Mouse (Mus musculus): ENCODE results near the gene Arid2.
"Not testable (repeated sequence)": the region's sequence is repeated elsewhere in the genome, so short reads cannot be mapped to it uniquely, and the experiment has no call there.

Gene Arid2

DNA sequence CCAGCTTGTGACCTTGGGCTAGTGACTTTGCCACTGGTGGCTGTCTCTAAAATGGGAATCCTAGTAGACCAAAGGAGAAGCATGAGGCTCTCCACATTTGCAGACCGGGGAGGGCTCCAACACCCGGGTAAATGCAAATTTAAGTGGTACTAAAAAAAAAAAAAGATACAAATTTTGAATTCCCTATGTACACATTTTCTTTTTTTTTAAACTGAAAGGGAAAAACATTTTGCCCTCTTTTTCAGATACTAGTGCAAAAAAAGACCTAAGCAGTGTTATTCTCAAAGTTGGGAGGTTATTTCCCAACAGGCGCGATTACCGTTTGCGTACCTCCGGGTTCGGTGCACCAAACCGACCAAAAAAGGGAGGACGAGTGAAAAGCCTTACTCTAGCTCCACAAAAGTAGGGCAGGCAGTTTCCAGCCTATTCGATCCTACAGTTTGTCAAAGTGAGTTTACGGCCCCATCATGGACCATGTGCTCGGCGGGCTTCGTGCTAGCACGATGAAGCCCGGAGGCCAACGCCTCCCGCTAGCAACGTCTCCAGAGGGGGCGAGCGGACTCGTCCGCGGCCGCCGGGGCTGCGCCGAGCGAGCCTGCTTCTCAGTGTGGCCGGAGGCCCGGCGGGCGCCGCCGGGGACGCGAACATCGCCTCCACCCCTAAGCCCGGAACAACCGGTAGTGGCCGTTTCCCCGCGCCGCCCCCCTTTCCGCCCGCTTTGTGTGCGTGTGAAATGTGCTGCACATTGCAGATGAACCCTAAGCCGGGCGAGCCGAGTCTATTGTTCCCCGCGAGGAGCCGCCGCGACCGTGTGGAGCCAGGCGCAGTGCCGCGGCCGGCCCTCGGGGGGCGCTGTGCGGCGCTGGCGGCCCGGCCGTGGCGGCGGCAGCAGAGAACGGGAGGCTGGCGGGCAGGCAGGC, 1.0 kb upstream of the Arid2 start:
- peak; percentile 96 for DNase-seq (ENCODE audit: low spot score in 2 of 2)

DNA sequence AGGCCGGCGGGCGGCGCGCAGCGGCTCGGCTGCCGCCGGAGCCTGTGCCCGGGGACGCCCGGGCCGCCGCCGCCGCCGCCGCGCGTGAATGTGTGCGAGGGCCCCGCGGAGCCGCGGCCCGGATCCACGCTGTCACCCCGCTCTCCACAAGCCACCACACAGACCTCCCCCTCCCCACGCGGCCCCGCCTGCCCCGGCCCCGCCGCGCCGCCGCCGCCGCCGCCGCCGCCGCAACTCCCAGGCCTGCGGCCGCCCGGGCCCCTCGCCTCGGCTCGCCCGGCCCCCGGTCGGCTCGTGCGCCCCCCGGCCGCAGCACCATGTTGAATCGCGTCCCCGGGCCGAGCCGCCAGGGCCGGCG, 404 bp upstream of the Arid2 start:
- peak in 1 of 2 experiments; percentile 38 for DNase-seq (ENCODE audit: low spot score in 2 of 2)

DNA sequence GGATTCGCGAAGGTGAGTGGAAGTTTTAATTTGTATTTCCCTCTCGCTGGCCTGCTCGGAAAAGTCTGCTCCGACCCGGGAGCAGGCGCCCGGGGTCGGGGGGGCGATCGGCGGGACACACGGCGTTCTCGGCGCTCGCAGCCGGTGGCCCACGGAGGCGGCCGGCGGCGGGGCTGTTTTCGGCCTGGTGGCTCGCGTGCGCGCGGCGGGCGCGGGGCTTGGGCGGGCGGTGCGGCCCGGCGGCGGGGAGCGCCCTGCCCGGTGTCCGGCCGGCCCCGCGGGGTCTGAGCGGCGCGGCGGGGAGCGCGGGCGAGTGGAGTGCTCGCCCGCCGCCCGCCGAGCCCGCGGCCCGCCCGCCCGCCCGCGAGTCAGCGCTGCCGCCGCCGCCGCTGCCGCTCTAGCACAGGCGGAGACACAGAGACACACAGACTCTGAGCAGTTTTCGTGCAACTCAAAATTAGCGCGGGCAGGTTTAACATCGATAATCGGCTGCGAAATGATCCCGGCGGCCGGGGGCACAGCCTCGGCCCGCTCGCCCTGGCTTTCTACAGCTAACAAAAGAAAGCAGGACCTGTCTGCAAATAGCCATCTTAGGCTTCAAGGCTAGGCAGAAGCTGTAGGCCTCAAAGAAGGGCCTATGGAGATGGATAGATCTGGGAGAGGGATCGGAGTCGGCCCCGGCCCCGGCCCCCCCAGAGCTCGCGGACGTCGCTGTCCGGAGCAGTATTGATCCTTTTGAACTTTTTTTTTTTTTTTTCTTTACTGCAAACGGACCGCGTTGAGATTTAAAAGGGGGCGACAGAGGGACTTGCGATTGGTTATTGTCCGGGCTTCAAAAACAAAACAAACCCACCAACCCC, 888 bp downstream of the Arid2 start:
- peak; percentile 52 to 61 for DNase-seq (ENCODE audit: low spot score in 2 of 2)

DNA sequence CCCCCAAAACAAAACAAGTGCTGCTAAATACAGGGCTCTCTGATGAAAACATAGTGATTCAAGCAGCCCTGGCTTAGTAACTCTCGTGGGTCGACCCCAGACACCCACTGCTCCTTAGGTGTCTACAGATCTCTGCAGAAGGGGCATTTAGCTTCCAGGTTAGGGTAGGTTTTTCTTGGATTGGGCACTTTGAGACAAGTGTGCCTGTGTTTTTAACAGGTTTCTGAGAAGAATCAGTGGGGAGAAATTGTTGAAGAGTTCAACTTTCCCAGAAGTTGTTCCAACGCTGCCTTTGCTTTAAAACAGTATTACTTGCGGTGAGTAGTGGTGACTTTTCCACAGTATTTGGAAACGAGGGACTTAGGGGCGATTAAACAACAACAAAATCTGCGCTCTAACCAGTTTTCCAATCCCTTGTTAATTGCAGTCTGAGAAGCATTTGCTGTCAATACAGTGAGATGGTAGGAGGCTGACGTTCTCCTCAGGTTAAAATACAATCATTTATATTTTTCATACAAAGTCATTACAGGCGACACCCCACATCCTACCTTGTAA, 1.6 kb downstream of the Arid2 start:
- no peak for DNase-seq (ENCODE audit: low spot score in 2 of 2)

DNA sequence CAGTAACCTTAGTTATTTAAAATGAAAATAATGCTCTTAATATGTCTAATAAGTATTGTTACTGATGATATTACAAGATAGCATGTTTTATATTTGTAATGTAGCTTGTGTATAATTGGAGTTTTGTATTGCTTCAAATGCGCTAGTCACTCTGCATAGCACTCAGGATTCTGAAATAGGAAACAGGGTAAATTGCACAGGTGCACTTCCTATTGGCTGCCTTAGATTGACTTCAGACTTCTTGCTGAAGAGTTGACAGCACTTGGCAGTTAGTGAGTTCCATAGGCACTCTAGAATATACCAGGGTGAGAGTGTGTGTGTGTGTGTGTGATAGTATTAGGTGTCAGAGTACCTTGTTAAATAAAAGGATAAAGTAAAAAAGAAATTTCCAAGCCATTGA, 2.7 kb downstream of the Arid2 start:
- DNase-seq (ENCODE audit: low spot score in 2 of 2), result no peak

DNA sequence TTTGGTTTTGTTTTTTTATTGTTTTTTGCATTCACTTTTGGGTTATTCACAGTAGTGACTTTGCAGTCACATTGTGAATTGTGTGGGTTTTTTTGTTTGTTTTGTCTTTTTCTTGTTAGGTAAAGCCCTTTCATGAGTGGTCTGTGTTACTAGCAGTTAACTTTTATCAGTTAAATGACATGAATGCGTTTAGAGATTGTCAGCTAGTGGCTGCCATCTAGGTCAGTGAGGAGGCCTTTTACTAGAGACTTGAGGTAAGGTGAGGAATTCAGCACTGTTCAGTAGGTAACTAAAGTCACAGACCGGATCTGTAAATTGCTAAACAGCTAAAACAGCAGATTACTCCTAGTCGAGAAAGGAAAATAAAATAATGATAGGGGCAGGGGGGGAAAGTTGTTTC, 6.1 kb downstream of the Arid2 start:
- DNase-seq (ENCODE audit: low spot score in 2 of 2), result no peak

DNA sequence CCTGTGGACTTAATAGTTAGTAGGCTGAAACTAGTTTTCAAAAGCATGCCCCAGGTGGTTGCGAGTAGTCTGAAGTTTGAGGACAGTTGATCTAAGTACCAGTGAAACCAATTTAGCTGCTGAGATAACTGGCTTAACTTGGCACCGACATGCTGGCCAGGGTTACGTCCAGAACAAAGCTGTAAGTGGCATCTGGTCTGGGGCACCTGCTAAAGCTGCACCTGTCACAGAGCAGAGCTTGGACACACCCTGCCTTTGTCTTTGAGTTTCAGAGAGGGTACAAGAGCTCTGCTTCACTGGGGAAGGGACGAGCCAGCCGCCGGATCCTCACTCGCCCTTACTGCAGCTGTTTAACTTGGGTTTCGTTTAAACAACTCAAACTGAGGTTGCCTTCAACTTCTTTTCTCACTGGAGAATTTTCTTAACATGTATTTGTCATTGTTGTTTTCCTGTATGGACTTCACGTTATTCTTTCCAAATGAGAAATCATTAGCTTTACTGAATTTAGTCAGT, 9.8 kb downstream of the Arid2 start:
- no peak for DNase-seq (ENCODE audit: low spot score in 2 of 2)

DNA sequence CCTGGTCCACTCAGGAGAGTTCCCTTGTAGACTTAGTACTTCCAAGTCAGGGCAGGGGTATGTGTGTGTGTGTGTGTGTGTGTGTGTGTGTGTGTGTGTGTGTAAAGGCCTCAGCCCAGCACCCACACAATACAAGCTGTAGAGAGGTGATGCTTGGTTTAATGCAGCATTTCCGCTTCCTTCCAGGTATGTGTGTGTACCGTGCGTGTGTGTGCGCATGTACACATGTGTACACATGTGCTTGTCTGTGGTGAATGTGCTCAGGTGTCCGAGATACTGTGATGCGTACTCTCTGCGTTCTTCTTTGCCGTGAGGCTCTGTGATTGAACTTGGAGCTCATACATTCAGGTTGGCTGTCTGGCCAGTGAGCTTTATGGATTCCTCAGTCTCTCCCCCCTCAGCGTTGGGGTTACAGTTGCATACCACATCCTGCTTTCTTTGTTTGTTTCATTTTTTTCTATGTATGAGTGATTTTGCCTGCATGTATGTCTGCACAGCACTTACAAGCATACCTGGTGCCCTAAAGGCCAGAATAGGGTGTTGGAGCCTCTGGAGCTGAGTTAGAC, 10.4 kb downstream of the Arid2 start:
- no peak for DNase-seq (ENCODE audit: low spot score in 2 of 2)

DNA sequence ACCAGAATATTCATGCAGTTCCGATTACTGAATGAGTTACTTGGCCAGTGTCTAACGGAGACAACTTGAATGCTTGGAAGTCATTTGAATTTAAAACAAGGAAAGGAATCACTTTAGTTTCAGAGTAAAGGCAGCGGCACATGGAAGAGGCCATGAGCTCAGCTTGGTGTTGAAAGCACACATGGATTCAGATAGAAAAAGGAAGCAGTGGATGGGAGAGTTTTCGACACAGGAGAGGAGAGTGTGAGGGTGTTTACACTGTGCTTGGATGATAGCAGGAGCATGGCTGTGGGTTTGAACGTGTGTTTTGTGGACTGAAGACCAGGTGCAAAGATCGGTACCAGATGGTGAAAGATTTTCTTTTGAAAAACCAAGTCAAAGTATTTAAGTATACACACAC, 22.0 kb downstream of the Arid2 start:
- no peak for DNase-seq (ENCODE audit: low spot score in 2 of 2)

DNA sequence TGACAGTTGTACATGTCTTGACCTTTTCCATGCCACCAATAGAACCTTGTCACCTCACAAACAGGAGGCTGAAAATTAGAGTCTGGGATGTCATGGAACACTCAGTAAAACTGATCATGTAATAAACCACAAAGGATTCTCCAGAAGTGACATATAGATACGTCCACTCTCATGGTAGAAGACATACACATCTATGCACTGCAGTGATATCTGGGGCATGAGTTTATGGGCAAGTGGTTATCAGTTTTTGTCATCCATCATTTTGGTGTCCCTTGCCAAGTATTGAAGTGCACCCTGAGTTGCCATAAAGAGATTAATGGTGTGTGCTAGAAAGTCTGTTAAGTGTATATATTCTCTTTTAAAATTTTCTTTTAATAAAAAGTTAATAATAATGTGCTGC, 25.6 kb downstream of the Arid2 start:
- no peak for DNase-seq (ENCODE audit: low spot score in 2 of 2)

DNA sequence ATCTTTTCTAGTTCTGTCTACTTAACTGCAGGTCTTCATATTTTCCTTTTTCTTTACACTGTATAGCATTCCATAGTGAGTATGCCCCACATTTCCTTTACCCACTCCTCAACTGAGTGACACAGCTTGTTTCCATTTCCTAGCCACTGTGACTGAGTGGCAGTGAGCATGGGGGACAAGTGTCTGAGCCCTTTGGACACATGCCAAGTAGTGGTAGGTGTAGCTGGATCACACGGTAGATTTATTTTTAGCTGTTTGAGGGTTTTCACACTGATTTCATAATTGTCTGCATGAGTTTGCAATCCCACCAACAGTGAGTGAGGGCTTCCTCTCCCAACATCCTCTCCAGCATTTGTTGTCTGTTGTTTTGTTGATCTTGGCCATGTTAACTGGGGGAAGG, 28.3 kb downstream of the Arid2 start:
- no peak for DNase-seq (ENCODE audit: low spot score in 2 of 2)

DNA sequence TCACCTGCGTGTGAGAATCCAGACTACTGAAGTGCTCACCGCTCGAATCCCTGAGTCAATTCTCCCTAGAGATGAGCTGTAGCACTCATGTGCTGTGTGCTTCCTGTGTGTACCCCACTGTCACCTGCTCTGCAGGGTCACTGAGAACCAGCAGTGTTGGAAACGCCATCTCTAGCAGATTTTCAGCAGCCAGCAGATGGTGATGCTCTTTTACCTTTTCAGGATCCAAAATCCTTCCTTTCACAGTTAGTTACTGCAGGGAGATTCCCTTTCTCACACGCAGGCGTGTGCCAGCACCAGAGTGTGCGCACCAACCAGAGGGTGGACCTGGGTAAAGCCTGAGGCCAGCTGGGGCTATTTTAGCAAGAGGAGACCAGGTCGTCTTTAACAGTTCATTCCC, 32.0 kb downstream of the Arid2 start:
- no peak for DNase-seq (ENCODE audit: low spot score in 2 of 2)

DNA sequence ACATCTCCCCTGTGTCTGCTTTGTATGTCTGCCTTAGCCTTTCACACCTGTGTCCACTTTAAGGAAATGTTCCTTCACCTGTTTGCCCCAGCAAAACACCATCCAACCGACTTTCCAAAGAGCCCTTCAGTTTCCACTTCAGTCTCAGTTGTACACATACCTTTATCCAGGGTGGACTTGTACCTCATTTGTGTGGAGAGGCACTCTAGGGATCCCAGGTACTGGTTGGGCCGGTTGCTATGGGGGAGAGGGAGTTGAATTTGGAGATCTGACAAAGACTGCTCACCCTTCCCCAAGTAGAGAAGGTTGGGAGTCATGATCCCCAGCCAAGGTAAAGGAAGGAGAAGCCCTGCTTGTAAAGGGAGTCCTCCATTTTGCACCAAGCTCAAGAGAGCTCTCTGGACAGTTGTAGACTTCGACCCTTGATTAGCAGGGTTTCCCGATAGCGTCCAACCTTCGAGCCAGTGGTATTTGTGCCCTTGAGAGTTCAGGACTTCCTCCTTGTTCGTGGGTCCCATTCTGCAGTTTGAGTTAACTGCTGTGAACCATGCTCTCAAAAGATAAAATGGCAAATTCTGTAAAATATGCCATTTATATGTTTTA, 38.5 kb downstream of the Arid2 start:
- no peak for DNase-seq (ENCODE audit: low spot score in 2 of 2)

DNA sequence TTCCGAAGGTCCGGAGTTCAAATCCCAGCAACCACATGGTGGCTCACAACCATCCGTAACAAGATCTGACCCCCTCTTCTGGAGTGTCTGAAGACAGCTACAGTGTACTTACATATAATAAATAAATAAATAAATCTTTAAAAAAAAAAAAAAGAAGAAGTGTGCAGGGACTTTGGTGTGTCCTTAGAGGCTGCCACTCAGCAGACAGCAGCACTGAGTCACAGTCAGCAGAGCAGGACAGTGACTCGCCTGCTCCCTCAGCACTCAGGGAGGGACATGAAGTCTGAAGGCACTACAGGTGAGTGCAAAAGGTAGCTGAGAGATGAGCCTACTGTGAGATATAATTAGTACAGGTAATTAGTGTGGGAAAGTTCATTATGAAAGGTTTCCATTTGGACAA, 41.4 kb downstream of the Arid2 start:
- not testable (repeated sequence) for DNase-seq (ENCODE audit: low spot score in 2 of 2)

DNA sequence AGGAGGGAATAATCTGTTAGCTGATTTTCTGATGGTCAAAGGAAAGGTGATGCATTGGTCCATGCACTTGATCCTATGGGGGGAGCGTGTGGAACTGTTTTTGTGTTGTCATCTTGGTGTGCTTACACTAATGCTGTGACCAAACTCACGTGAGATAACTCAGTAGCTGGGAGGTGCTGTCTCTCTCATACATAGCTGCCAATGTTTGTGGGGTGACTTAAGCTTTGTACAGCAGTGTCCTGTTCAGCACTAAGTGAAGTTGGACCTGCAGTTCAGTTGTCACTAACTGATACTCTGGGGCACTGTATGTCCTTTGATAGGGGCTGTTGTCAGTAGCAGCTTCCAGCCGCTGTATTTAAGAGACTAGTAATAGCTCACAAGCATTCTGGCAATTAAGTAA, 43.2 kb downstream of the Arid2 start:
- DNase-seq (ENCODE audit: low spot score in 2 of 2), result no peak

DNA sequence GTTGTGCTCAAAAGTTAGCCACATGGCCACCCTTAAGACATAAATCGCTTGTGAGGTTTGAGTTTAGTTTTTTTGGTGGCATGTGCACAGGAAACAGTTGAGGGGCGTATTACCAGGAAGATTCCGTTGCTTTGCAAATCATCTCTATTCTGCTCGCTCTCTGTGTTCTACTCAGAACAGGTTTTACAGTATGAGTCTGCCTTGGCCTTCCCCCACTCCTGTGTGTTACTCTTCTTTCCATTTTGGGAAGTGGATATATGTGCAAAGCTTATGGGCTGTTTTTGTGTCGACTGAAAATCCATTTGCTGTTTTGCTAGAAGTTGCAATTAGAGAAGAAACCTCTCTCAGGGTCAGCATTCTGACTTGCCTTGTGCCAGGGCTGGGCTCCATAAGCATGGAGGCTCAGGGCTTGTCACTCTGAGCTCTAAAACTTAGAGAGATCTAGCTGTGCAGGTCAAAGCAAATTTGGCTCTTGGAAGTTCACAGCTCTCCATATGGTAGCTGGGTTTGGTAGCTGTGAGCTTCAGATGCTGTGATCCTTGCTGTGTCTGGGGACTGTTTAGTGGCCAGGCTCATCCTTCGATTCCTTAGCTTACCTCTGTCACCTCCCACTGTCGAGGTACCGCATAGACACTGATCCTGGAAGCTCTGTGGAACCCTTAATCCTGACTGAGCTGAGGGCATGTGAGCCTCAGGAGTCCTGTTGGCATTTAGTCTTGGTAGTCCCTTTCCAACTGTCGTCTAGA, 45.3 kb downstream of the Arid2 start:
- no peak for DNase-seq (ENCODE audit: low spot score in 2 of 2)

DNA sequence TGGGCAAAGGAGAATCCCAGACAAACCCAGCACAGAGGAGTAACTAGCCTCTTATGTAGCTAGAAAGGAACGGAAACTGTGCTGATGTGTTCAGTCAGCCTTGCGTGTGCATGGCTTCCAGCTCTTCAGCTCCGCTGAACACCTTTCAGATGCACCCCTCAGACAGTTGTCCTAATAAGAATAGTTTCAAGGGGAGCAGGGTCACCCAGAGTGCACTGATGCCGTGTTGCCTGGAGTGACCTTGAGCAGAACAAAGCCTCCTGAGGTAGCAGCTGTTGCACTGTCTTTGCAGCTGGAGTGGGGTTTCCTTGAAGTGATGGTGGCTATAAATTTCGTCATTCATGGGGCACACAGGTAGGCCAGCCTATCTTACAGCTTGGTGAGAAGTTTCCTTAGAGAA, 46.0 kb downstream of the Arid2 start:
- no peak for DNase-seq (ENCODE audit: low spot score in 2 of 2)

DNA sequence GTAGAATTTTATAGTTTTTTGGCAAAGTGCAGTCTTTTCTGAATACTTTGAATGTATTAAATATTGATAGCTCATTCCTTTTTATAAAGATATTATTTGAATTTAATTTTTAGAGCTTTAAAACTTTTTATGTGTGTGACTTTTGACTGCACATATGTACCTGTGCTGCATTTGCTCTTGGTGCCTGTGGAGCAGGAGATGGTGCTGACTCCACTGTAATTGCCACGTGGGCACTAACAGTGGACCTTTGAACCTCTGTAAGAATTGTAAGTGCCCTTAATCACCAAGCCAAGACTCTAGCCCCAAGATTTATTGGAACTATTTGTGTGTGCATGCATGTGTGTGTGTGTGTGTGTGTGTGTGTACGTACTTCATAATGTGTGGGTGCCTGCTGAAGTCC, 53.6 kb downstream of the Arid2 start:
- DNase-seq (ENCODE audit: low spot score in 2 of 2), result no peak

DNA sequence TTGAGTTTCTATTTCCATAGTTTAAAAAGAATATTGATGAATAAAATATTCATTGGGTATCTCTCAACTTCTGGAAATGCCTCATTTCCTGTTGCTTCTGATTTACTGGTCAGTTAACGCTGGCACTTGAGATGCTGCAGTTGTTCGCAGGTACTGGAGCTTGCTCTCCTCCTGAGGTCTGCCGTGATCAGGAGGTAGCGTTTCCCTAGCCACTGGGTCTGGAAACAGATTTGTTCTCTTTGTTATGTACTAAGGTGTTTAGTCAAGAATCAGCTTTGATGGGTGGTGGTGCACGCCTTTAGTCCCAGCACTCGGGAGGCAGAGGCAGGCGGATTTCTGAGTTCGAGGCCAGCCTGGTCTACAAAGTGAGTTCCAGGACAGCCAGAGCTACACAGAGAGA, 54.8 kb downstream of the Arid2 start:
- DNase-seq (ENCODE audit: low spot score in 2 of 2), result no peak

DNA sequence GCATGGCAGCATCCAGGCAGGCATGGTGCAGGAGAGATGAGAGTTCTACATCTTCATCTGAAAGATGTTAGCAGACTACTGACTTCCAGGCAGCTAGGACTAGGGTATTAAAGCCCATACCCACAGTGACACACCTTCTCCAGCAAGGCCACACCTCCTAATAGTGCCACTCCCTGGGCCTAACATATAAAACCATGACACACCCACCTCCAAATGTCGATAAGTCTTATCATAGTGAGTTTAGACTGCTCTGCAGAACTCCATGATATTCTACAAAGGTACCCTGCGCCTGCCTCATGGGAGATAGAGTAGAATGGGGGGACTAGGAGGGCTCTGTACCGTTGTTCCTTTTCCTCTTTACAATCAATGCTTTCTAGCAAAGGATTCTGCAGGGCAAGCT, 55.6 kb downstream of the Arid2 start:
- no peak for DNase-seq (ENCODE audit: low spot score in 2 of 2)
